Mouse (Mus musculus) C2C12 (cell line): Measurements from ENCODE around the gene Dcps. TPM values are rescaled to one million over a fixed set of nuclear protein-coding genes. Genes with fewer than 3 reads are reported as not detected.

Source experiments
- H3K27me3 ChIP-seq: one replicate; pipeline ENCODE4 v1.6.1; 2011; ENCODE audit not compliant: control insufficient read depth, insufficient read depth, insufficient read length
- H3K36me3 ChIP-seq: one replicate; pipeline ENCODE4 v1.6.1; 2011; ENCODE audit not compliant: control insufficient read depth, insufficient read depth
- H3K4me3 ChIP-seq: one replicate; pipeline ENCODE4 v1.5.1; 2011; ENCODE audit warnings: mild to moderate bottlenecking, control low read depth; ENCODE audit not compliant: poor library complexity, insufficient read depth, severe bottlenecking
- H3K79me2 ChIP-seq: one replicate; pipeline ENCODE4 v1.6.1; 2011; ENCODE audit not compliant: control insufficient read depth, insufficient read depth
- H3K79me3 ChIP-seq: one replicate; pipeline ENCODE4 v1.6.1; 2011; ENCODE audit warnings: low read depth, control low read depth
- H3ac ChIP-seq: one replicate; pipeline ENCODE3; 2011; ENCODE audit warnings: low read depth; ENCODE audit not compliant: control insufficient read depth, insufficient read length
- CEBPB ChIP-seq: IDR thresholded peaks from one replicate; pipeline ENCODE4 v1.6.1; 2011; ENCODE audit warnings: low read depth, mild to moderate bottlenecking, control low read depth, moderate library complexity
- CTCF ChIP-seq: IDR thresholded peaks from one replicate; pipeline ENCODE4 v1.5.1; 2011; ENCODE audit not compliant: control insufficient read depth, insufficient read depth, insufficient read length
- FOSL1 ChIP-seq: IDR thresholded peaks from one replicate; pipeline ENCODE4 v1.8.0; 2011; ENCODE audit warnings: mild to moderate bottlenecking, low read length; ENCODE audit not compliant: poor library complexity, insufficient read depth, severe bottlenecking
- MAX ChIP-seq: IDR thresholded peaks from one replicate; pipeline ENCODE4 v1.6.1; 2011; ENCODE audit warnings: mild to moderate bottlenecking, control low read depth
- MYOD1 ChIP-seq: IDR thresholded peaks from one replicate; pipeline ENCODE4 v1.6.1; 2011; ENCODE audit warnings: low read depth; ENCODE audit not compliant: control insufficient read depth, insufficient read length
- MYOG ChIP-seq: IDR thresholded peaks from one replicate; pipeline ENCODE4 v1.6.1; 2011; ENCODE audit not compliant: control insufficient read depth, insufficient read length; ENCODE audit errors: extremely low read depth
- USF1 ChIP-seq: IDR thresholded peaks from one replicate; pipeline ENCODE4 v1.6.1; 2011; ENCODE audit warnings: low read depth, mild to moderate bottlenecking, control low read depth, moderate library complexity
- polyA plus RNA-seq: library from polyadenylated mRNA; unstranded; fragments of >200 nt; fragmentation: generic; extraction: Trizol; gene quantifications from one replicate; pipeline ENCODE4 v1.2.1, GENCODE M21; 2012; ENCODE audit warnings: missing spikeins

Dcps gene
- polyA plus RNA-seq, 1 experiment = 74.7 TPM

DNA sequence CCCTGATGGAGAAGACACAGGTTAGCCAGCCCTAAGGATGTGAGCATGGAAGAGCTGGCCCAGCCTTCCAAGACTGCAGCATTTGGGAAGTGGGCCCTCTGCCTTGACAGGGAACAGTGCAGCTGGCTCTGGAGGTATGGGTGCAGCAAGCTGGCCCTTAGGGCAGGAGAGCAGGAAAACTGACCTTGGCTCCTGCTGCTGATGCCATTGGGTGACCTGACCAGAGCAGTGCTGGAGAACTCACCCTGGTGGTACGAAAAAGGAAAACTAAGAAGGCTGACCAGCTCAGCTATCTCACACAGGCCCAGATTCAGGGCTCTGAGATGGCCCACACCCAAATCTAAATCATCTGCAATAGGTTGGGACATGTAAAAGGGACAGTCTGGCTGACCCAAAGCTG is 30.0 kb downstream of the Dcps start:
- TF ChIP-seq MAX = no peak
- TF ChIP-seq MYOD1 = no peak
- TF ChIP-seq CEBPB = no peak
- no peak for TF ChIP-seq MYOG
- no peak for TF ChIP-seq FOSL1
- no peak for TF ChIP-seq USF1
- no peak for TF ChIP-seq CTCF
- Histone ChIP-seq H3ac (no peak overlapping the region), H3K27me3 (no peaks in the 10 kb centered on the region), H3K4me3 (no peak overlapping the region), H3K79me3 (peaks cover 1% of the 10 kb centered on the region), H3K79me2 (no peaks in the 10 kb centered on the region), H3K36me3 (no peaks in the 10 kb centered on the region)

DNA sequence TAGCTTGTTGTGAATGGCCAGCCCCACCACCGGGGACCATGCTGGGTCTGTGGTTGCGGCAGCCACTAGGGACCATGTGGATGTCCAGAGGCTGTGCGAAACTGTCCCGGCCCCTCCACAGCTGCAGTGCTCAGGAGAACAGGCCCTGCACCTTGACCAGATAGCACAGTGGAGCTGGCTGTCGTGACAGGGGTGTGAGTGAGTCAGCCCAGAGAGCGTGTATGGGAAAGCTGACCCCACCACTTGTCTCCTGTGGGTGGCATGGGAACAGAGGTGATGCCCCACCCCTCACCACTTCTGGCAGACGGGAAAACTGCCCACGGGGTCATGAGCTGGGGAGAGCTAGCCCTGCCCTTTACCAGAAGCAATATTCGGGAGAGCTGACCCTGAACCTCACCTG is 30.7 kb downstream of the Dcps start:
- Histone ChIP-seq H3K27me3 (no peaks in the 10 kb centered on the region), H3K79me3 (peaks cover 1% of the 10 kb centered on the region), H3K4me3 (no peak overlapping the region), H3ac (no peak overlapping the region), H3K36me3 (no peaks in the 10 kb centered on the region), H3K79me2 (no peaks in the 10 kb centered on the region)
- TF ChIP-seq CEBPB = no peak
- no peak for TF ChIP-seq MYOG
- no peak for TF ChIP-seq FOSL1
- TF ChIP-seq USF1 = no peak
- no peak for TF ChIP-seq MYOD1
- TF ChIP-seq MAX = no peak
- TF ChIP-seq CTCF = no peak

DNA sequence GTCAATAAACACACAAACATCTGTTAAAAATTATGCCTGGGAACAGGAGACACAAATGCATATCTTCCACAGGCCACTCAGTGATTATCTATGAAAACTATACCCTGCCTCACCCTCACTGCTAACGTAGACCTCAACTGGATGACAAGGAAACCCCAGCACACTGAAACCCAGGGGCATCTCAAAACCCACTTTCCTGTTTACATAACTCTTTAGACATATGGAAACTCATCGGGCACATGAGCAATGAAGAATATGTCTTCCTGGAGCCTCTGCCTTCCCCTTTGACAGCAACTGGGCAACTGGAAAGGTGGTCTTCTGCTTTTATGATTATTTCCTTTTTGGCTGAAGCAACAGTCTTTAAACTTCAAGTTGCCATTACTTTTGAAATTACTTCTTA is 33.6 kb downstream of the Dcps start:
- H3K36me3 ChIP-seq = no peaks in the 10 kb centered on the region
- H3K79me2 ChIP-seq = no peaks in the 10 kb centered on the region
- H3K27me3 ChIP-seq = no peaks in the 10 kb centered on the region
- TF ChIP-seq MAX (no peak), USF1 (no peak), CTCF (no peak), FOSL1 (no peak), CEBPB (no peak), MYOD1 (no peak), MYOG (no peak)
- H3K79me3 ChIP-seq = peaks cover 1% of the 10 kb centered on the region
- no peak overlapping the region for H3ac ChIP-seq
- H3K4me3 ChIP-seq = no peak overlapping the region

DNA sequence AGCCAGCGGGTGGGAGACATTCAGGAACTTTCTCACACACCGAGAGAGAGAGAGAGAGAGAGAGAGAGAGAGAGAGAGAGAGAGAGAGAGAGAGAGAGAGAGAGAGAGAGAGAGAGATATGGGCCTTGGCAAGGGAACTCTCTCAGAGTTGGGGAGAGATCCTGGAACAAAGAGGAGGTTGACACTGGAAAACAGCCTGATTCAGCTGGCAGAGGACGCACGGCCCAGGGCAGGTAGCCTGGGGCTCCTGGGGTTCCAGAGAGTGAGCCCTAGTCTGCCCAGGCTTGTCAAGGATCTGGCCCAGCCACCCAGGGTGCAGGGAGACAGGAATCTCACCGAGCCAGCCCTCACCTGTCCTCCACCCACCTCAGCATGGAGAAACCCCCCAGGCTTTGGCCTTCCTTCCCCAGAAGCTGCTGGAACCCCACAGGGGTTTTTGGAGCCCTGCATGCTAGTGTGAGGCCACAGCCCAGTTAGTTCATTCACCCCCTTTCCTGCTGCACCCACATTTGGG is 36.6 kb downstream of the Dcps start:
- TF ChIP-seq CTCF (no peak), MYOD1 (no peak), MAX (no peak), USF1 (no peak), CEBPB (no peak), FOSL1 (no peak), MYOG (no peak)
- Histone ChIP-seq H3ac (no peak overlapping the region), H3K79me3 (peaks cover 1% of the 10 kb centered on the region)

DNA sequence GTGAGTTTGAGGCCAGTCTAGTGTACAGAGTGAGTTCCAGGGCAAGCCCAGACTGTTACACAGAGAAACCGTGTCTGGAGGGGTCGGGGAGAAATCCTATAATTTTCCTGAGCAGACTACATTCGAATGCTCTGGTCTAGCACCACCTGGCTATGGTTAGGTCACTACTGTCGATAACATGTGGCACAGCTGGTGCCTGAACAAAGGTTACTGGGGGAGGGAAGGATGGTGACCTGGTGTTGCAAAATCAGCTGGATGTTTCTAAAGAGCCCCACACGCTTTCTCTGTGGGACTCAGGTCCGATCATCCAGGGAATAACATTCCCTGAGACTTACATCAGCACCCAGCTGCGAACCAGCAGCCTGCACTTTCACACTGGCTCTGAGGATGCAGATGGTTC is 37.8 kb downstream of the Dcps start:
- TF ChIP-seq MYOG (no peak), CEBPB (no peak), CTCF (no peak), MYOD1 (no peak)
- Histone ChIP-seq H3K4me3 (no peak overlapping the region), H3K27me3 (no peaks in the 10 kb centered on the region), H3K79me3 (peaks cover 1% of the 10 kb centered on the region), H3K79me2 (no peaks in the 10 kb centered on the region), H3K36me3 (no peaks in the 10 kb centered on the region), H3ac (no peak overlapping the region)

More for the DNA sequence above, 36.6 kb downstream of the Dcps start:
- H3K36me3 ChIP-seq = no peaks in the 10 kb centered on the region
- no peaks in the 10 kb centered on the region for H3K79me2 ChIP-seq
- no peaks in the 10 kb centered on the region for H3K27me3 ChIP-seq
- H3K4me3 ChIP-seq = no peak overlapping the region

DNA sequence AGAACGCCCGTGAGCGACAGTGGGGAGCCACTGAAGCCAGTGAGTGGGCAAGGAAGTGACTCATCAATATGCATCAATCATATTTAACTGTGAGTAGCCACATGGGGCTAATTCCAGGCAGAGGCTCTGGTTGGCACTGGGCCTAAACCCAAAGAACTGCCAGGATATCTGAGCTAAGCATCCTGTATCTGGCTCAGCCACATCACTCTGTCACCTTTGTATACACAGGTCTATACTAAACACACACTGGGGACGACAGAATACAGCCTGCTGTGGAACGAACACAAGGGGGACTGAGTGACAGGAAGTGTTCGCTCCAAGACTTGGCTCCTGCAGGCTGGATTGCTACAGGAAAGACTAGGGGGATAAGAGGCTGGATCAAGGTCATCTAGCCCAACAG is 40.3 kb downstream of the Dcps start:
- Histone ChIP-seq H3K79me2 (no peaks in the 10 kb centered on the region), H3ac (no peak overlapping the region), H3K4me3 (no peak overlapping the region), H3K27me3 (no peaks in the 10 kb centered on the region), H3K79me3 (no peaks in the 10 kb centered on the region), H3K36me3 (no peaks in the 10 kb centered on the region)
- TF ChIP-seq FOSL1 = peak; percentile 28
- no peak for TF ChIP-seq MYOG
